10 mouse cellular contexts compared by ENCODE assay signal in the genomic region with DNA sequence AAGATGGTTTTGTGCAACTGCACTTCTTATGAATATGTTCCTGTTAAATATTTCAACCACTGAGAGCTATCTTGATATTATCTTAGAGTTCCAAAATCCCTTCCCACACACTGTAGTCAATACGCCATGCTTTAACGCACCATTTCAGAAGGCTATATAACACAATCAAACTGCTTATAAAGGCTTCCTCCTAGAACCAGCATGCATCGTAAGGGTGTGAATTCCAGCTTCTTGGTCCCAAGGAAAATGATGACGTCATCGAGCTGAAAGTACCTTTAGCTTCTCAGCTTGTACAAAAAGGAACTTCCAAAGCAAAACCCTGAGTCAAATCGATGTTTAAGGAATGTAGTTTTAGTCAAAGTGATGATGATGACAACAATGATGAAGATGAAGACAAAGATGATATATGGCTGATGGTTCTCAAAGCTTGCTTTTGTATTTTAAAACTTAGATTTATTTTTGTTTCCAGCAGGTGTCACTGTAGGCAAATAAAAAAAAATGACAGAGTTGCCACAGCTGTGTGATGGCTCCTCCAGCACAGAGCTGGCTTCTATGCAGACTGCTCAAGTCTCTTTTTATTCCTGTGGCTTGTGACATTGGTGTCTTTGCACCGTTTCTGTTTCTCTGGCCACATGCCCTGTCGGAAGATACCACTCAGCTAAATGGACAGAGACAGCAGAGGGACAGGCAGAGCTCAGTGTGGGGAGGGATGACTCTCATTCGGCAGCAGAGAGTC.
DNase-seq lines count a peak whose midpoint lies in the region; ATAC-seq and TF ChIP-seq lines count a peak whose summit lies in the region.
"Had no signal": no experiment of that assay in that cellular context is flagged by ENCODE, and none has a peak within 500 bp of the region (broad histone marks: within the 10 kb centered on the region; RNA-seq: fewer than 3 reads in every experiment).

No protein-coding gene starts in this region.

- TF ChIP-seq CTCF in olfactory bulb, adult 2 months (IDR thresholded peaks at IDR 0.05; ENCODE audit: insufficient read depth, low read depth, low read length) = no peak

- DNase-seq in left cerebral cortex, adult 18-20 months (ENCODE audit: low spot score in 2 of 2) = peak; percentile 15 to 26
- no peak for DNase-seq in left cerebral cortex, adult 11 months (ENCODE audit: low spot score)
- DNase-seq in embryonic facial prominence, embryonic 14.5 days (ENCODE audit: low spot score) = peak; percentile 57
- DNase-seq in layer of hippocampus, adult 9-11 months = peak; percentile 33
- no peak for DNase-seq in urinary bladder, postnatal 14 days (ENCODE audit: low spot score)
- no peak for DNase-seq in testis, postnatal 14 days (ENCODE audit: low spot score)

- H3K4me2 ChIP-seq in embryonic facial prominence, embryonic 14.5 days (ENCODE audit: low read depth, low read length) = no peak overlapping the region
- H3K4me2 ChIP-seq: heart, embryonic 15.5 days had no signal

- no peaks in the 10 kb centered on the region for H3K4me1 ChIP-seq in embryonic facial prominence, embryonic 14.5 days (ENCODE audit: control insufficient read depth, insufficient read depth, low read length)
- H3K4me1 ChIP-seq in olfactory bulb, adult 2 months (ENCODE audit: control insufficient read depth, insufficient read depth, low read length) = peaks cover 11% of the 10 kb centered on the region; the same call in 1 of the 2 replicates
- H3K4me1 ChIP-seq: heart, embryonic 15.5 days had no signal

- no peaks in the 10 kb centered on the region for H3K9me3 ChIP-seq in embryonic facial prominence, embryonic 14.5 days (ENCODE audit: control insufficient read depth, low read length)
- H3K9me3 ChIP-seq: heart, embryonic 15.5 days had no signal

- H3K27ac ChIP-seq in embryonic facial prominence, embryonic 14.5 days (replicated peaks; ENCODE audit: low read depth, low read length) = no peak overlapping the region
- peak overlapping the region; percentile 96 for H3K27ac ChIP-seq in olfactory bulb, adult 2 months (ENCODE audit: insufficient read depth, low read depth, low read length)
- H3K27ac ChIP-seq: heart, embryonic 15.5 days had no signal

- no peaks in the 10 kb centered on the region; the same call in 1 of the 2 replicates for H3K27me3 ChIP-seq in embryonic facial prominence, embryonic 14.5 days (replicated peaks; ENCODE audit: control insufficient read depth, insufficient read depth, low read length)

- WGBS in embryonic facial prominence, embryonic 14.5 days = 66% methylated on average over 9 of the region's 9 CpGs
- WGBS in olfactory bulb, adult 2 months = 31% methylated on average over 9 of the region's 9 CpGs

- no peak overlapping the region for H3K9ac ChIP-seq in embryonic facial prominence, embryonic 14.5 days (ENCODE audit: low read depth, low read length)
- H3K9ac ChIP-seq: heart, embryonic 15.5 days had no signal

- TF ChIP-seq POLR2A in olfactory bulb, adult 2 months (IDR thresholded peaks at IDR 0.05; ENCODE audit: insufficient read depth, low read depth, low read length) = no peak

- no peaks in the 10 kb centered on the region for H3K36me3 ChIP-seq in embryonic facial prominence, embryonic 14.5 days (ENCODE audit: control insufficient read depth, insufficient read depth, low read length)
- H3K36me3 ChIP-seq: heart, embryonic 15.5 days had no signal

- no peak overlapping the region for H3K4me3 ChIP-seq in embryonic facial prominence, embryonic 14.5 days (ENCODE audit: low read depth, low read length)
- no peak overlapping the region for H3K4me3 ChIP-seq in olfactory bulb, adult 2 months (ENCODE audit: insufficient read depth, low read depth, low read length)
- H3K4me3 ChIP-seq: heart, embryonic 15.5 days; myocyte had no signal

- ATAC-seq in embryonic facial prominence, embryonic 14.5 days (ENCODE audit: low read depth) = peak; percentile 50
- ATAC-seq in CD4-positive, CD25-positive, alpha-beta regulatory T cell, adult 4 months = no peak

Comparison
In these comparisons a context has a peak if more than half of its experiments do, and no peak if none do; other contexts are left out.
1. DNase-seq: peak in left cerebral cortex, adult 18-20 months (2 of 2), embryonic facial prominence, embryonic 14.5 days (single experiment) and layer of hippocampus, adult 9-11 months (single experiment); none in left cerebral cortex, adult 11 months (single experiment), urinary bladder, postnatal 14 days (single experiment) and testis, postnatal 14 days (single experiment).